Mouse (Mus musculus): Measurements from ENCODE around the gene Hhat. TPM values are rescaled to one million over a fixed set of nuclear protein-coding genes. Genes with fewer than 3 reads are reported as not detected.

Gene Hhat
- total RNA-seq (2021), result 1 to 10 TPM; 2.0 to 2.8 TPM
- long read RNA-seq, result 0 reads

GRCm38 (mm10) chr1:192770495-192771331, at the start of gene Hhat:
TSS of gene Hhat (minus strand) at chr1:192771223.
- peak; percentile 66 to 77 for DNase-seq (ENCODE audit: low spot score in 2 of 2)

DNA sequence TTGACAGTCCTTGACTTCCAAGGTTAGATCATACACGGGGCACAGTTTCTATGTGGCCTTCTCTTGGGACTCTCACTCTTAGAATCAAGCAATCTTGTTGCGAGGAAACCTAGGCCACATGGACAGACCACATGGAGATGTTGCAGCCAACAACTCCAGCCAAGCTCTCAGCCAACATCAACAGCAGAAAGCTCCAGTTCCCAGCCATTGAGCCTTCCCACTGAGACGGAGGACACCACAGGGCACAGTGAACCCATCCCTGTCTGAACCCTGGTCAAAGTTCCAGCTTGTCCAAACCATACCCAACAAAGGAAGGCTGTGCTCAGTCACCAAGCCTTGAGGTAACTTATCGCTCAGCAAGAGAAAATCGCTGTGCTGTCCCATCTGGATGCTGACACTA, 47.3 kb upstream of the Hhat start:
- DNase-seq (ENCODE audit: low spot score in 2 of 2), result no peak

- no peak for DNase-seq (ENCODE audit: low spot score in 2 of 2)
Observed at GRCm38 (mm10) chr1:192815789-192816188, 44.8 kb upstream of the Hhat start.

- no peak for DNase-seq (ENCODE audit: low spot score in 2 of 2)
Observed at GRCm38 (mm10) chr1:192814700-192815099, 43.7 kb upstream of the Hhat start.

DNA sequence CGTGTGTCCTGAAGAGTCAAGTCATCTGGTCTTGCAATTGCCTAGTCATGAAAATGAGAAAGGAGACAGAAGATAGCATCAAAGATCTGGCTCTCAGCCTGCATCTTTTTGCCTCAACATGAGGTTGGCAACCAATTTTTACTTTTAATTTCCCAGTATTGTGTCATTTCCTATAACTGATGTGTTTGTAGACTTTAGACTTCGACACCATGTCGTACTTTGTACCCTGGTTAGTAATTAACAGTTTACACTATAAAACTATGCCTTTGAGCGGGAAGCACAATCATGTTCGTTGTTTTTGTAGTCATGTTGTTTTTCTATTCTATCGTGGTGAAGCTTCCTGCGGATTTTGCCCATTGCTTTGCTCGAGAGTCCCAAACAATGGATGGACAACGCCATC, 41.7 kb upstream of the Hhat start:
- DNase-seq (ENCODE audit: low spot score in 2 of 2), result no peak

GRCm38 (mm10) chr1:192812290-192812689, 41.3 kb upstream of the Hhat start:
- DNase-seq (ENCODE audit: low spot score in 2 of 2), result no peak

DNA sequence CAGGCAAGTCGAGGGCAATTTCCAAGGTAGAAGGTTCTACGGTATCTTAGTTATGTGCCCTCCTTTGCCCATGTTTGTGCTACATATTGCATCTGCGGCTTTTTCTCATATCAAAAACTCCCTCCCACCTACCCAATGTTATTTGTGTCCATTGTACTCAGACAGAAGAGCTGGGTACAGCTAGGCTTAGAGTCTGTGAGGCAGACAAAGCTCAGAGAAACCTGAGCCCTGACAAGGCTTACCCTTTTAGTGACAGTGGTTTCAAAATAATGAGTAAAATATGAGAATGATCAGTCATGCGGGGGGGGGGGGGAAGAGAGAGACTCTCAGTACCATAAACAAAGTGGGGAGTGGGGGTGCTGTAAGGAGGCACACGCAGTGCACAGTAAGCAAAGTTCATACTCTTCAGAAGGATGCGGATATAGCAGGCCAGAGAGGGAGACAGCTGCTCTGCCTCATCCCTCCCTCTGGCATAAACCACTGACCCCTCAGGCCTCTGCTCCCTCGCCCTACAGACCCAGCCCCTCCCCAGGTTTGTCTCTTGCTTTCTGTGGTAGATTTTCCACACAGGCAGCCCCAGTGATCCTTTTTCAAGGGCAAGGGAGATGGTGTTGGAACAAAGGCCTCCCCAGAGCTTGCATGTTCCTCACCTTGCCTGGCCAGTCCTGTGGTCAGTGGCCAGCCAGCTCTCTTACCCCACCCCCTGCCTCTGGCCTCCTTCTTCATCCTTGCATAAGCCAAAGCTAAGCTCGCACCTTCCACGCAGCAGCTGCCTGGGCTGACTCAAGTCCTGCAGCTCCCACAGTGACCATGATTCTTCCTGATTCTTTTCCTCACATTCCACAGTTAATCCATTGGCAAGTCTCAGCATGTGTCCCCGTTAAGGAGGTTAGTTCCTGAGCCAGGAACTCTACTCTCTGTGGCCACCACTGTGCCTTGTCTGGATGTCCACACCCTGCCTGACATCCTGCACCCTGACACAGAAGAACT, 35.4 kb upstream of the Hhat start:
- no peak for DNase-seq (ENCODE audit: low spot score in 2 of 2)

DNA sequence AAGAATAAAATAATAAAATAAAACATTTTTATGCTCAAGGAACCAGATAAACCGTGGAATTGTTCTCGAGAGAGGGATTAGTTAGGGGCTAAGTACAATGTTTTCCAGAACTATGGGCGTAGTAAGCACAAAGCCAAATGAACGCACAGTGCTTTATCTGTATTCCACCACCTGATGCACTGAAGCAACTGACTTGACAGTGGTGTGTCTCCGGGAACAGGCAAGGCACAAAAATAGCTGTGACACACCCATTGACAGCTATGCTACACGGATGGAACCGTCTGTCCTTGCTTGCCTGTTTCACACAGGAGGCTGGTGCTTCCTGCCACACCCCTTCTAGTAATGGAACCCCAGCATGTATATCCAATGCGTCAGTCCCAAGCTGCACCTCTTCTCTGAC, 29.3 kb upstream of the Hhat start:
- no peak for DNase-seq (ENCODE audit: low spot score in 2 of 2)

DNA sequence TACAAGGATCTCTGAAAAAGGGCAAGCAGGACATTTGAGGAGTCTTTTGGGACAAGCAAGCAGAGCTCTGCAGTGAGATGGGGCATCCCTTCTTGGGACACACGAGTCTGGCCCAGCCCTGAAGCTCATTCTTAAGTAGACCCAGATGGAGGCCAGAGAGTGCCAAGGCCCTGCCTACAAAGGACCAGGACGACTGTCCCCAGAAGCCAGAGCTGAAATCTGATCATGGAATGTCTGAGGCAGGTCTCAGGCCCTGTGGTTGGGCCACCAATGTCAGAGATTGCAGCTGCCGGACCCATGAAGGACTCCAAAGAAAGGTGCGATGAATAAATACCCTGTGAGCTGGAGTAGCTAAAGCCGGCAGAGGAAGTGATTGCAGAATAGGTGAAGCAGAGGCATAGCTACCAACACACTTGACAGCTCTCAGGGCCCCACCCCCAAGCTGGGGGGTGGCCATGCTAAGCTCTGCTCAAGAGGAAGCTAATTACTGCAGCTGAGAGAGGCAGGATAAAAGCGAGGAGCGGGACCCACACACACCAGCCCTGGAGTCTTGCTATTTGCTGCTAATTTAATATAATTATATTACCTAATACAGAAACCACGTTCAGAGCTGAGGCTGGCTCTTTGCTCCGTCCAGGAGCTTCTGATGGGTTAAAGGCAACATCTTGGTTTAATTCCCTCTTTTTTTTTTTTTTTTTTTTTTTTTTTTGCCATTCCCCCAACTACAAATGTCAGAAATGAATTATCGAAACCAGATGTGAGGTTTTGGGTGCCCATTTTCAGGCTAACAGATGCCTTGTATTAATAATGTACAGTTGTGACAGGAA, 28.4 kb upstream of the Hhat start:
- DNase-seq (ENCODE audit: low spot score in 2 of 2), result no peak

DNA sequence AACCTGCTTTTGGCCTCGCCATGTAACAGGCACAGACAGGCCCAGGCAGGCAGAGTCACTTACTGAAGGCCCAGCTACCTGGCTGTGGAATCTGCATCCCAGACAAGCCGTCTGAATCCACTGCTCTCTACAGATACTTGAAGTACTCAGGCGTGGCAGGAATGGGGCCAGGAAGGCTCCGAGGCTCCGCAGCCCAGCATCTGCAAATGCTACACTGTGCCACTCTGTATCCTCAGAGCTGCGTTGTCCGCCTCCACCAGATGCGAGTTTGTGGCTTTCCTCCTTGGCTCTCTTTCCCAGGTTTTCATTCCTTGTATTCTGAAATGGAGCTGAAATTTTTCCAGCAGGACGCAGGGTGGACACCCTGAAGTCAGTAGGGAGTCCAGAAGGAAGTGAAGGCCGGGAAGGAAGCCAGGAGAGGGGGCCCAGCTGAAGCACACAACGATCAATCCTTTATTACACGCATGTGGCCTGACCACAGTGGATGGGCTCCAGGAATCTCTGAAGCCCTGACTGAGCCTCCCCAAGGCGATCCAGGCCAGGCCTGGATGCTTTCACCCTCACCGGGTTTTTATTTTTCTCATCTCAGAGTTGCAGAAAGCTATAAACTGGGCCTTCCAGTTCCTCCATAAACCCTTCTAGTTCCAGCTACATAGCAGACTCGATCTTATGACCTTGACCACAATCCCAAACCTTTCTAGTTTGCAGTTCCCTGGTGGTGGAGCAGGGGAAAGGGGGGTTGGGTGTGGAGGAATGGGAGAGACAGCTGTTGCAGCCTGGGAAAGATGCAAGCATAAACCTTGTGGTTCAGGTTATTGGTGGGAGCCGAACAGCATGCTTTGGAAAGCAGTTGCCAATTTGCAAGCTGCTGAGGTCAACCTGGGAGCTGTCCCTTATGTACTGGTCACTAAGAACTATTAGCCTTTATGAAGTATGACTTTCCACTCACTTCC, 27.5 kb upstream of the Hhat start:
- no peak for DNase-seq (ENCODE audit: low spot score in 2 of 2)

DNA sequence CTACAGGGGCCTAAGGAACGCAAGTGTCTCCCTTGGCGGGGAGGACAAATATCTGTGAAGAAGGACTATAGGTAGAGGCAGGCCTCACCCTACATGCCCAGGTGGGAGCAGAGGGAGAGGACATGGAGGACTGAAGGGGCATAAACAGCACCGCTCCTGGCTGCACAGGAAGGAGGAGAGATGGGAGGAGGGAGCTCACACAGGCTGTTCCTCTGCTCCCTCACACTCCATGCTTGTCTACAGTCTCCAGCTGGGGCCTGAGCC, 25.9 kb upstream of the Hhat start:
- DNase-seq (ENCODE audit: low spot score in 2 of 2), result no peak

DNA sequence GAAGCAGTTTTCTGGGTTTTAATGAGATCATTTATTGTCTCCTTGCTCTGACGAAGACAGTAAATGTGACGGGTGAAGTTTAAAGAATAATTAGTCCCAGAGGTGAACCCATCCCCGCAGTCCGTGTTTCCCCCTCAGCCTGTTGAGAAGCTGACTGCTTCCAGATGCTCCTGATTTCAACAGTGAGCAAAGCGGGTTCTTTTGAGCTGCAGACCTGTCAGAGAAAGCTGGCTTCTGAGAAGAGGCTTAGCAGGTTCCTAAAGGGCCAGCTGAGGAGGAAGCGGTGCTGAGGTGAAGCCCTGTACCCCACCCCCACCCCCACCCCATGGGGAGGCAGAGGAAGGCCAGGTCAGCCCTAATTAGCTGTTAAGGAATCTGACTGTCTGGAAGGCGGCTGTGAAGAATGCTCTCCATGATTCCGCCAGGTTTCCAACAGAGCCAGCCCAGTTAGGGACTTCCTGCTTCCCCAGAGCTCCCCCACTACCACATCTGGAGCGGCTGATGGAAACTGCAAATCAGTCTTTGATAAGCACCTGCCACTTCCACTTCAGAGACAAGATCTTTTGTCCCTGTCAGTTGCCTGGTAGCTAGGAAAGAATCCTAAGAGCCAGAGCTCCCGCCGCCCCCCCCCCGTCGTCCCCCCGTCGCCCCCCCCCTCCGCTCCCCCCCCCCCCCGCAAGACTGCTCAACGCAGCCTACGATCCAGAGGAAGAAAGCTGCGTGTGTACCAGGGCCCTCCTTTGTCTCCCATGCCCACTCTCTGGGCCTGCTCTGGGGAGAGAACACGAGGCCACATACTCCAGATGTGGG, 25.4 kb upstream of the Hhat start:
- DNase-seq (ENCODE audit: low spot score in 2 of 2), result no peak

DNA sequence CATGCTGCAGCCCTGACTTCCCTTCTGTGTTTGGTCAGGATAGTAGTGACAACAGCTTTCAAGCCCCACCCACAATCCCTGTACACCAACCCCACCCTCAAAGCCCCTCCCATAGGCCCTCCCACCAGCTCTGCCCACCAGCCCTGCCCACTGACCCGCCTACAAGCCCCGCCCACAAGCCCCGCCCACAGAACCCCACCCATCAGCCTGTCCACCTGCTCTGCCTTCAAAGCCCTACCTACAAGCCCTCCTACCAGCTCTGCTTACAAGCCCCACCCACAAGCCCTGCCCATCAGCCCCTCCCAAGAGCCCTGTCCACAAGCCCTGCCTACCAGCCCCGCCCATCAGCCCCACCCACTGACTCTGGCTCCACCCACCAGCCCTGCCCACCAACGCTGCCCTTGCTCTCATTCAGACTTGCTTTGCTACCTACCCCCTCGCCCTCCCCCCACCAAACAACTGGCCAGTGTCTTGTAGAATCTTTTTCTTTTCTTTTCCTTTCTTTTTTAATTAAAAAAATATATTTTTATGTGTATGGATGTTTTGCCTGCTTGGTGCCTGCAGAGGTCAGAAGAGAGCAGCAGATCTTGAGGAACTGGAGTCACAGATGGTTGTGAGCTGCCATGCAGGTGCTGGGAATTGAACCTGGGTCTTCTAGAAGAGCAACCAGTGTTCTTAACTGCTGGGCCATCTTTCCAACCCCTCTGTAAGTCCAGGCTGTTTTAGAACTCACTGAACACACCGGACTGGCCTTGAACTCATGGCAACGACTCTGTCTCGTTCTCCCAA, 24.1 kb upstream of the Hhat start:
- DNase-seq (ENCODE audit: low spot score in 2 of 2), result no peak

DNA sequence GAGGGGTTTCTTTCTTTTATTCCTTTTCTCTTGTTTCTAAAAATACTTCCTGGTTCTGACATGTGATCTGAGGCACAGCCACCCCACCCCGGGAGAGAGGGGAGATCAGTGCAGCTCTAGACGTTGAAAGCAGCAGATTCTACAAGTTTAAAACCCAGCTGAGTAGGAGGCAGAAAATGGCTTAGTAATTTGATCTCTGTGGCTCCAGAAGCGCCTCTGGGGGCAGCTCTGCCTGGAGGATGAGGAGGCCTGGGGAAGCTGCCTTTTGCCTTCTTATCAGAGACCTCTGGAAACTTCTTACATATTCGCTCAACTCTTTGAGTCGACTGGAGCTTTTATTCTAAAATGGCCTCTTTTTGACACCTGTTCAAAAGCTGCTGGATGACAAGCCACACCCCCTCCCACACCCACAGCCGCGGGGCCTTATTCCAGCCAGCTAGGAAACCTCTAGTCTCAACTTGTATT, 20.9 kb upstream of the Hhat start:
- DNase-seq (ENCODE audit: low spot score in 2 of 2), result no peak

GRCm38 (mm10) chr1:192790442-192790841, 19.4 kb upstream of the Hhat start:
- peak in 1 of 2 experiments; percentile 36 for DNase-seq (ENCODE audit: low spot score in 2 of 2)

- no peak for DNase-seq (ENCODE audit: low spot score in 2 of 2)
Observed at GRCm38 (mm10) chr1:192789828-192790227, 18.8 kb upstream of the Hhat start.

GRCm38 (mm10) chr1:192789111-192789522, 18.1 kb upstream of the Hhat start:
- DNase-seq (ENCODE audit: low spot score in 2 of 2), result peak; percentile 68 to 74

DNA sequence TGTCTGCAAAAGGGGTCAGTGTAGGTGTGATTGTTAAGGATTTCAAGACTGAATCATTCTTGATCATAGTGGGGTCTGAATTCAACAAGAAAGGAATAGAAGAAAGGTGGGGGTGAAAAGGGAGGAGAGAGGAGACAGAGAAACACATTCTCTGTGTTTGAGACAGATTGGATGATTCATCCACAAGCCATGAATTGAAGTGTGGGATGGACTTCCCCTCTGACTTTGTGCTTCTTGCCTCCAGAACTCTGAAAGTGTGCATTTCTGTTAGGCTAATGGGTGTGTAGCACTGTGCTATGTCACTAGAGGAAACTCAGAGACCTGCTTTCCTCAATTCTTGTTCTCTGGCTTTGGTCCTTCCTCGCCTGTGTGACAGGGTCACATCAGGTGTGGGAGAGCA, 15.2 kb upstream of the Hhat start:
- DNase-seq (ENCODE audit: low spot score in 2 of 2), result no peak

Measured in layer of hippocampus, postnatal 10 days (tissue).